Mouse (Mus musculus): ENCODE data around the gene Klf15. TPM values are rescaled to one million over a fixed set of nuclear protein-coding genes. Genes with fewer than 3 reads are reported as not detected.

Gene Klf15
- 10 to 100 TPM; 32.2 to 52.2 TPM for total RNA-seq (2021)
- long read RNA-seq, experiment 1, transcript Klf15-201 (3 exons, 2,373 nt): major isoform, 51 of 59 reads
- long read RNA-seq, experiment 1, transcript Klf15-204 (2 exons, 2,240 nt): minor isoform, 5 of 59 reads
- long read RNA-seq, experiment 1, partial matches to known transcripts: 0 of 59 reads
- long read RNA-seq, experiment 1, other reads (novel, unspliced or antisense): 2 of 59 reads
- long read RNA-seq, experiment 2, transcript Klf15-201 (3 exons, 2,373 nt): major isoform, 63 of 80 reads
- long read RNA-seq, experiment 2, transcript Klf15-204 (2 exons, 2,240 nt): minor isoform, 8 of 80 reads
- long read RNA-seq, experiment 2, partial matches to known transcripts: 4 of 80 reads
- long read RNA-seq, experiment 2, other reads (novel, unspliced or antisense): 4 of 80 reads

GRCm38 (mm10) chr6:90462181-90462706 is at the start of gene Klf15:
Gene Klf15, plus strand, starts transcription at chr6:90462576.
- peak; percentile 87 to 90 for DNase-seq (ENCODE audit: low spot score in 2 of 2)

GRCm38 (mm10) chr6:90422565-90422964 is 39.8 kb upstream of the Klf15 start:
- peak; percentile 67 to 76 for DNase-seq (ENCODE audit: low spot score in 2 of 2)

GRCm38 (mm10) chr6:90425361-90425760 is 37.0 kb upstream of the Klf15 start:
- no peak for DNase-seq (ENCODE audit: low spot score in 2 of 2)

- DNase-seq (ENCODE audit: low spot score in 2 of 2): no peak
These were observed 36.4 kb upstream of the Klf15 start for GRCm38 (mm10) chr6:90426003-90426402.

GRCm38 (mm10) chr6:90428380-90428974 is 33.9 kb upstream of the Klf15 start, which contains the start of gene Cfap100:
Gene Cfap100, minus strand, starts transcription at chr6:90428797.
- peak; percentile 65 to 76 for DNase-seq (ENCODE audit: low spot score in 2 of 2)

GRCm38 (mm10) chr6:90429911-90430310 is 32.5 kb upstream of the Klf15 start:
- DNase-seq (ENCODE audit: low spot score in 2 of 2): no peak

GRCm38 (mm10) chr6:90431487-90431886 is 30.9 kb upstream of the Klf15 start:
- DNase-seq (ENCODE audit: low spot score in 2 of 2): no peak

GRCm38 (mm10) chr6:90434687-90435086 is 27.7 kb upstream of the Klf15 start:
- no peak for DNase-seq (ENCODE audit: low spot score in 2 of 2)

GRCm38 (mm10) chr6:90435195-90435618 is 27.2 kb upstream of the Klf15 start:
- peak; percentile 80 to 85 for DNase-seq (ENCODE audit: low spot score in 2 of 2)

GRCm38 (mm10) chr6:90436192-90436907 is 26.0 kb upstream of the Klf15 start:
- DNase-seq (ENCODE audit: low spot score in 2 of 2): no peak

- no peak for DNase-seq (ENCODE audit: low spot score in 2 of 2)
These were observed 25.3 kb upstream of the Klf15 start for GRCm38 (mm10) chr6:90437041-90437440.

- DNase-seq (ENCODE audit: low spot score in 2 of 2): no peak
These were observed 15.5 kb upstream of the Klf15 start for GRCm38 (mm10) chr6:90446883-90447282.

GRCm38 (mm10) chr6:90450179-90450578 is 12.2 kb upstream of the Klf15 start:
- DNase-seq (ENCODE audit: low spot score in 2 of 2): peak; percentile 84 to 86

GRCm38 (mm10) chr6:90450697-90451096 is 11.7 kb upstream of the Klf15 start:
- DNase-seq (ENCODE audit: low spot score in 2 of 2): peak in 1 of 2 experiments; percentile 33

GRCm38 (mm10) chr6:90451512-90451911 is 10.9 kb upstream of the Klf15 start:
- DNase-seq (ENCODE audit: low spot score in 2 of 2): no peak

- no peak for DNase-seq (ENCODE audit: low spot score in 2 of 2)
These were observed 9.8 kb upstream of the Klf15 start for GRCm38 (mm10) chr6:90452603-90453002.

- DNase-seq (ENCODE audit: low spot score in 2 of 2): no peak
These were observed 8.6 kb upstream of the Klf15 start for GRCm38 (mm10) chr6:90453751-90454150.

- DNase-seq (ENCODE audit: low spot score in 2 of 2): no peak
These were observed 5.0 kb upstream of the Klf15 start for GRCm38 (mm10) chr6:90457421-90457820.

- DNase-seq (ENCODE audit: low spot score in 2 of 2): no peak
These were observed 1.2 kb upstream of the Klf15 start for GRCm38 (mm10) chr6:90461181-90461580.

- no peak for DNase-seq (ENCODE audit: low spot score in 2 of 2)
These were observed 605 bp upstream of the Klf15 start for GRCm38 (mm10) chr6:90461771-90462170.

- peak in 1 of 2 experiments; percentile 25 for DNase-seq (ENCODE audit: low spot score in 2 of 2)
These were observed 458 bp downstream of the Klf15 start for GRCm38 (mm10) chr6:90462841-90463227.

Data from adrenal gland, adult 18-20 months (tissue).